Mouse (Mus musculus): Measurements from ENCODE around the gene Dcun1d3.

- TF ChIP-seq CTCF (conservative IDR thresholded peaks at IDR 0.05; ENCODE audit: insufficient read depth, insufficient read length, low read depth, low read length) = no peak
- no peak for TF ChIP-seq POLR2A (IDR thresholded peaks at IDR 0.05; ENCODE audit: low read depth, low read length)
These were observed 2.3 kb upstream of the Dcun1d3 start for GRCm38 (mm10) chr7:119898247-119898856.

Data from kidney, adult 2 months (tissue).